Mouse (Mus musculus) ES-Bruce4 (cell line): ENCODE results near the gene Rps3. TPM values are rescaled to one million over a fixed set of nuclear protein-coding genes. Genes with fewer than 3 reads are reported as not detected.
A peak's percentile ranks its signal among the peaks of the same experiment; 100 is the strongest.

Experiments
- H3K27ac ChIP-seq: 2 replicates; pipeline ENCODE4 v1.5.1; 2012; ENCODE audit warnings: low read length, inconsistent platforms; ENCODE audit not compliant: insufficient read depth
- H3K27me3 ChIP-seq: 2 replicates; pipeline ENCODE4 v1.6.1; 2012; ENCODE audit warnings: mild to moderate bottlenecking, low read length, inconsistent platforms; ENCODE audit not compliant: control insufficient read depth, poor library complexity, insufficient read depth, severe bottlenecking
- H3K36me3 ChIP-seq: 2 replicates; pipeline ENCODE4 v1.6.1; 2012; ENCODE audit warnings: inconsistent platforms, mild to moderate bottlenecking, low read length, moderate library complexity; ENCODE audit not compliant: control insufficient read depth, poor library complexity, insufficient read depth, severe bottlenecking
- H3K4me1 ChIP-seq: one replicate; pipeline ENCODE4 v1.8.1; 2011; ENCODE audit warnings: low read length; ENCODE audit not compliant: control insufficient read depth, insufficient read depth
- H3K4me3 ChIP-seq: 2 replicates; pipeline ENCODE4 v1.5.1; 2011; ENCODE audit warnings: low read depth, mild to moderate bottlenecking, low read length
- H3K9ac ChIP-seq: 2 replicates; pipeline ENCODE4 v1.6.1; 2012; ENCODE audit warnings: low read depth, mild to moderate bottlenecking, inconsistent platforms; ENCODE audit not compliant: poor library complexity, severe bottlenecking
- H3K9me3 ChIP-seq: replicated peaks from 2 replicates; pipeline ENCODE4 v1.6.1; 2012; ENCODE audit warnings: mild to moderate bottlenecking, low read length, inconsistent platforms; ENCODE audit not compliant: control insufficient read depth, poor library complexity, insufficient read depth, severe bottlenecking
- CTCF ChIP-seq: IDR thresholded peaks from one replicate; pipeline ENCODE4 v1.8.1; 2011; ENCODE audit warnings: low read depth, low read length
- EP300 ChIP-seq: IDR thresholded peaks from 2 replicates; pipeline ENCODE4 v1.6.1; 2011; ENCODE audit warnings: low read depth, low read length; ENCODE audit not compliant: insufficient read depth
- POLR2A ChIP-seq: IDR thresholded peaks from one replicate; pipeline ENCODE4 v1.8.1; 2011; ENCODE audit warnings: low read length; ENCODE audit not compliant: insufficient read depth
- polyA plus RNA-seq: library from polyadenylated mRNA; stranded (reverse); fragments of >200 nt; gene quantifications from 2 replicates; pipeline ENCODE4 v1.2.4, GENCODE M21; 2011; ENCODE audit warnings: low read depth; ENCODE audit not compliant: missing spikeins, insufficient read depth, insufficient read length

Rps3 gene
- polyA plus RNA-seq, 1 experiment: 2,405 TPM

DNA sequence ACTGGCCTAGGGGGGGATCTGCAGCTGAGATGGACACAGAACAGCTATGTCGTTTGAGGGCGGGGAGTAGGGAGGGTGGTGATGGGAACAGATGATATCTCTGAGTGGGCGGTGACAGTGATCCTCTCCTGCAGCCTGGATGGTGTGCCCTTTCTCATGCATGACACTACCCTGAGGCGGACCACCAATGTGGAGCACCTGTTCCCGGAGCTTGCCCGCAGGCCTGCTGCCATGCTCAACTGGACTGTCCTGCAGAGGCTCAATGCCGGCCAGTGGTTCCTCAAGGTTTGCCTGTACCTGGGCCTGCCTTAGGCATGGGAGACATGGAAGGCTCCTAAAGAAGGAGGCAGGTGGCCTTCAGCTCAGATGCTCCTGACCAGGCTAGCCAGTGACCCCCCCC lies 30.7 kb downstream of the Rps3 start:
- H3K36me3 ChIP-seq: no peaks in the 10 kb centered on the region
- no peaks in the 10 kb centered on the region for H3K4me1 ChIP-seq
- no peak overlapping the region for H3K27ac ChIP-seq
- no peaks in the 10 kb centered on the region for H3K27me3 ChIP-seq
- H3K9me3 ChIP-seq: no peaks in the 10 kb centered on the region
- H3K4me3 ChIP-seq: no peak overlapping the region
- no peak overlapping the region for H3K9ac ChIP-seq
- TF ChIP-seq EP300 (no peak), CTCF (no peak), POLR2A (no peak)

DNA sequence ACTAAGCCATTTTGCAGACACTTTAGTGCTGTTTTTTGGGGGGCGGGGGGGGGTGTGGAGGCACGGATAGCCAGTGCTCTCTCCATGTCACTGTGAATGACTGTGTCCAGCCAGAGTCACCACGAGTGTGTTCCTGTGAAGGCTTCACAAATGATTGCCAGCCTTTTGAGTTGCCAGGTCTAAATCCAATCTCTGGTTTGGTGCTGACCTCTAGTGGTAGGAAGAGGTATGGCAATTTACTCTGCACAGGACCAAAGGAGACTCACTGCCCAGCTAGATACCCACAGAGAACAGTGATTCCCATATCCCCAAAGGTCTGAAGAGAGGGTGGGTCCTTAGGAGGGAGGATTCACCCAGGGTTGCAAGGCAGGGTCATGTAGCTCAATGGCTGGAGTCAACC lies 32.8 kb downstream of the Rps3 start:
- TF ChIP-seq CTCF: peak; percentile 46
- no peak for TF ChIP-seq POLR2A
- no peaks in the 10 kb centered on the region for H3K4me1 ChIP-seq
- H3K9me3 ChIP-seq: no peaks in the 10 kb centered on the region
- no peak overlapping the region for H3K9ac ChIP-seq
- no peak overlapping the region for H3K4me3 ChIP-seq
- no peak overlapping the region for H3K27ac ChIP-seq
- H3K27me3 ChIP-seq: no peaks in the 10 kb centered on the region
- H3K36me3 ChIP-seq: no peaks in the 10 kb centered on the region

GRCm38 (mm10) chr7:99449751-99450150 lies 33.8 kb downstream of the Rps3 start:
- H3K4me1 ChIP-seq: no peaks in the 10 kb centered on the region
- no peaks in the 10 kb centered on the region for H3K9me3 ChIP-seq
- H3K27ac ChIP-seq: no peak overlapping the region
- no peak overlapping the region for H3K9ac ChIP-seq
- no peak overlapping the region for H3K4me3 ChIP-seq
- TF ChIP-seq POLR2A (no peak), EP300 (no peak), CTCF (no peak)
- H3K36me3 ChIP-seq: no peaks in the 10 kb centered on the region
- no peaks in the 10 kb centered on the region for H3K27me3 ChIP-seq

DNA sequence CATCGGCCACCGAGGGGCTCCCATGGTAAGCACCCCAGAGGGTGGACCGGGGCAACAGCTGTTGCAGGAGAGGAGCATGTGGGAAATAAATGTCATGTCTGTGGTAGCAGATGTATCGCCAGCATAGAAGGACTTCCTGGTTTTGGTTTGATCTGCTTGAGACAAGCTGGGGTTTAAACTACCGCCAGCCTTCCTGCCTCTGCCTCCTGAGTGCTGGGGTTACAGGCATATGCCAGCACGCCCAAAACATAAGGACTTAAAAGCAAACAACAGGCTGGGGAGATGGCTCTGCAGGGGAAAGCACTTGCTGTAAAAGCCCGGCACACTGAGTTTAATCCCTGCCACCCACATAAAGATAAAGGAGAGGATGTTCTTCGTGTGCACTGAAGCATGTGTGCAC lies 34.5 kb downstream of the Rps3 start:
- no peak overlapping the region for H3K4me3 ChIP-seq
- no peak overlapping the region for H3K27ac ChIP-seq
- H3K4me1 ChIP-seq: no peaks in the 10 kb centered on the region
- no peaks in the 10 kb centered on the region for H3K9me3 ChIP-seq
- H3K9ac ChIP-seq: no peak overlapping the region
- no peaks in the 10 kb centered on the region for H3K27me3 ChIP-seq
- no peak for TF ChIP-seq CTCF
- TF ChIP-seq EP300: no peak
- no peak for TF ChIP-seq POLR2A
- H3K36me3 ChIP-seq: no peaks in the 10 kb centered on the region

- Histone ChIP-seq H3K9ac (no peak overlapping the region), H3K27ac (no peak overlapping the region), H3K4me1 (no peaks in the 10 kb centered on the region), H3K4me3 (no peak overlapping the region), H3K36me3 (no peaks in the 10 kb centered on the region), H3K27me3 (no peaks in the 10 kb centered on the region), H3K9me3 (no peaks in the 10 kb centered on the region)
- TF ChIP-seq EP300: no peak
- no peak for TF ChIP-seq CTCF
- TF ChIP-seq POLR2A: no peak
Measured at GRCm38 (mm10) chr7:99448619-99449018, 34.9 kb downstream of the Rps3 start.

GRCm38 (mm10) chr7:99447323-99447722 lies 36.2 kb downstream of the Rps3 start:
- Histone ChIP-seq H3K27me3 (no peaks in the 10 kb centered on the region), H3K4me3 (no peak overlapping the region), H3K9ac (no peak overlapping the region), H3K27ac (no peak overlapping the region), H3K9me3 (no peaks in the 10 kb centered on the region), H3K36me3 (no peaks in the 10 kb centered on the region), H3K4me1 (no peaks in the 10 kb centered on the region)
- no peak for TF ChIP-seq EP300
- TF ChIP-seq CTCF: no peak
